Mouse (Mus musculus): Measurements from ENCODE around the gene Kctd20. TPM values are rescaled to one million over a fixed set of nuclear protein-coding genes. Genes with fewer than 3 reads are reported as not detected.

The Kctd20 gene
- polyA plus RNA-seq, 1 experiment from 2014 or later, result 54.5 TPM

- no peaks in the 10 kb centered on the region for H3K27me3 ChIP-seq (ENCODE audit: insufficient read depth, low read length)
- peak; percentile 47 for DNase-seq (ENCODE audit: low spot score)
- no peak overlapping the region for H3K4me3 ChIP-seq (replicated peaks; ENCODE audit: low read depth, low read length)
- no peak overlapping the region for H3K9ac ChIP-seq (ENCODE audit: low read depth, low read length)
- 38% methylated on average over 7 of the region's 7 CpGs for WGBS
- H3K27ac ChIP-seq, result no peak overlapping the region
- peak; percentile 74 for ATAC-seq (replicated peaks; ENCODE audit: low FRiP score, low read depth)
- peak; percentile 35; the same call in 1 of the 2 replicates for TF ChIP-seq CTCF (IDR thresholded peaks at IDR 0.05; ENCODE audit: low read depth)
- no peaks in the 10 kb centered on the region for H3K36me3 ChIP-seq (ENCODE audit: insufficient read depth, low read length)
- peaks cover 6% of the 10 kb centered on the region; the same call in 1 of the 2 replicates for H3K4me1 ChIP-seq (replicated peaks; ENCODE audit: insufficient read depth, low read length)
- no peaks in the 10 kb centered on the region for H3K9me3 ChIP-seq (replicated peaks; ENCODE audit: low read length)
- peak overlapping the region; percentile 58 for H3K4me2 ChIP-seq (ENCODE audit: low read length)
These were observed 41.6 kb upstream of the Kctd20 start for GRCm38 (mm10) chr17:28910139-28910538.

- no peak overlapping the region for H3K4me3 ChIP-seq (replicated peaks; ENCODE audit: low read depth, low read length)
- no peak overlapping the region for H3K9ac ChIP-seq (ENCODE audit: low read depth, low read length)
- WGBS, result 67% methylated on average over 5 of the region's 5 CpGs
- DNase-seq (ENCODE audit: low spot score) (no peak), ATAC-seq (replicated peaks; ENCODE audit: low FRiP score, low read depth) (peak; percentile 33; the same call in 1 of the 2 replicates)
- TF ChIP-seq CTCF (IDR thresholded peaks at IDR 0.05; ENCODE audit: low read depth), result no peak
- H3K4me1 ChIP-seq (replicated peaks; ENCODE audit: insufficient read depth, low read length), result peaks cover 6% of the 10 kb centered on the region; the same call in 1 of the 2 replicates
- no peak overlapping the region for H3K27ac ChIP-seq
- H3K36me3 ChIP-seq (ENCODE audit: insufficient read depth, low read length), result no peaks in the 10 kb centered on the region
- no peak overlapping the region for H3K4me2 ChIP-seq (ENCODE audit: low read length)
- no peaks in the 10 kb centered on the region for H3K27me3 ChIP-seq (ENCODE audit: insufficient read depth, low read length)
- no peaks in the 10 kb centered on the region for H3K9me3 ChIP-seq (replicated peaks; ENCODE audit: low read length)
These were observed 38.5 kb upstream of the Kctd20 start for GRCm38 (mm10) chr17:28913200-28913599.

- H3K4me3 ChIP-seq (replicated peaks; ENCODE audit: low read depth, low read length), result no peak overlapping the region
These were observed 37.8 kb upstream of the Kctd20 start for GRCm38 (mm10) chr17:28913940-28914339.

GRCm38 (mm10) chr17:28915060-28915628, 36.6 kb upstream of the Kctd20 start, which contains the start of gene 4930539E08Rik:
Gene 4930539E08Rik (minus strand): TSS chr17:28915324.
- ATAC-seq (replicated peaks; ENCODE audit: low FRiP score, low read depth) (no peak), DNase-seq (ENCODE audit: low spot score) (no peak)
- H3K36me3 ChIP-seq (ENCODE audit: insufficient read depth, low read length), result no peaks in the 10 kb centered on the region
- no peak within 1 kb of the TSS for H3K4me3 ChIP-seq (replicated peaks; ENCODE audit: low read depth, low read length)
- no peak within 1 kb of the TSS for H3K27ac ChIP-seq
- no peaks in the 10 kb centered on the region for H3K4me1 ChIP-seq (replicated peaks; ENCODE audit: insufficient read depth, low read length)
- H3K4me2 ChIP-seq (ENCODE audit: low read length), result no peak within 1 kb of the TSS
- no peak within 1 kb of the TSS for H3K9ac ChIP-seq (ENCODE audit: low read depth, low read length)
- TF ChIP-seq CTCF (IDR thresholded peaks at IDR 0.05; ENCODE audit: low read depth), result no peak
- 75% methylated on average over 12 of the region's 12 CpGs for WGBS
- no peaks in the 10 kb centered on the region for H3K9me3 ChIP-seq (replicated peaks; ENCODE audit: low read length)
- no peaks in the 10 kb centered on the region for H3K27me3 ChIP-seq (ENCODE audit: insufficient read depth, low read length)

More at GRCm38 (mm10) chr17:28913940-28914339, 37.8 kb upstream of the Kctd20 start:
- DNase-seq (ENCODE audit: low spot score), result no peak
- H3K9me3 ChIP-seq (replicated peaks; ENCODE audit: low read length), result no peaks in the 10 kb centered on the region
- no peak for TF ChIP-seq CTCF (IDR thresholded peaks at IDR 0.05; ENCODE audit: low read depth)
- 76% methylated on average over 6 of the region's 6 CpGs for WGBS
- no peaks in the 10 kb centered on the region for H3K27me3 ChIP-seq (ENCODE audit: insufficient read depth, low read length)
- no peak for ATAC-seq (replicated peaks; ENCODE audit: low FRiP score, low read depth)
- H3K9ac ChIP-seq (ENCODE audit: low read depth, low read length), result no peak overlapping the region
- no peaks in the 10 kb centered on the region for H3K36me3 ChIP-seq (ENCODE audit: insufficient read depth, low read length)
- H3K27ac ChIP-seq, result no peak overlapping the region
- H3K4me2 ChIP-seq (ENCODE audit: low read length), result no peak overlapping the region
- peaks cover 6% of the 10 kb centered on the region; the same call in 1 of the 2 replicates for H3K4me1 ChIP-seq (replicated peaks; ENCODE audit: insufficient read depth, low read length)

GRCm38 (mm10) chr17:28916520-28916919, 35.2 kb upstream of the Kctd20 start:
- Histone ChIP-seq H3K27ac (no peak overlapping the region), H3K36me3 (ENCODE audit: insufficient read depth, low read length) (no peaks in the 10 kb centered on the region), H3K4me3 (replicated peaks; ENCODE audit: low read depth, low read length) (no peak overlapping the region), H3K9ac (ENCODE audit: low read depth, low read length) (no peak overlapping the region), H3K4me1 (replicated peaks; ENCODE audit: insufficient read depth, low read length) (no peaks in the 10 kb centered on the region), H3K9me3 (replicated peaks; ENCODE audit: low read length) (no peaks in the 10 kb centered on the region), H3K27me3 (ENCODE audit: insufficient read depth, low read length) (no peaks in the 10 kb centered on the region), H3K4me2 (ENCODE audit: low read length) (no peak overlapping the region)
- ATAC-seq (replicated peaks; ENCODE audit: low FRiP score, low read depth) (no peak), DNase-seq (ENCODE audit: low spot score) (no peak)
- TF ChIP-seq CTCF (IDR thresholded peaks at IDR 0.05; ENCODE audit: low read depth), result no peak
- whole genome bisulfite sequencing, result 100% methylated on average over 1 of the region's 1 CpGs

- no peaks in the 10 kb centered on the region for H3K36me3 ChIP-seq (ENCODE audit: insufficient read depth, low read length)
- WGBS, result 77% methylated on average over 8 of the region's 8 CpGs
- no peaks in the 10 kb centered on the region for H3K4me1 ChIP-seq (replicated peaks; ENCODE audit: insufficient read depth, low read length)
- no peaks in the 10 kb centered on the region for H3K27me3 ChIP-seq (ENCODE audit: insufficient read depth, low read length)
- DNase-seq (ENCODE audit: low spot score) (no peak), ATAC-seq (replicated peaks; ENCODE audit: low FRiP score, low read depth) (no peak)
- H3K27ac ChIP-seq, result no peak overlapping the region
- H3K4me2 ChIP-seq (ENCODE audit: low read length), result no peak overlapping the region
- no peaks in the 10 kb centered on the region for H3K9me3 ChIP-seq (replicated peaks; ENCODE audit: low read length)
- no peak for TF ChIP-seq CTCF (IDR thresholded peaks at IDR 0.05; ENCODE audit: low read depth)
- no peak overlapping the region for H3K4me3 ChIP-seq (replicated peaks; ENCODE audit: low read depth, low read length)
- H3K9ac ChIP-seq (ENCODE audit: low read depth, low read length), result no peak overlapping the region
These were observed 30.7 kb upstream of the Kctd20 start for GRCm38 (mm10) chr17:28921086-28921485.
